Mouse (Mus musculus) heart, postnatal 0 days (tissue): ENCODE measurements around the gene Pdzk1ip1. TPM values are rescaled to one million over a fixed set of nuclear protein-coding genes. Genes with fewer than 3 reads are reported as not detected.

ENCODE experiments used
- ATAC-seq: fragments of 200-750 bp; cut with Nextera tagmentation; 2 replicates; pipeline ENCODE4 v1.8.0; 2017; ENCODE audit warnings: low read depth, moderate number of reproducible peaks, moderate library complexity; ENCODE audit not compliant: insufficient read depth
- DNase-seq: peaks from one replicate; pipeline ENCODE4 v3.0.0-alpha.2; 2016; ENCODE audit warnings: low spot score
- H3K27ac ChIP-seq: fragments of 300-500 bp; sonication (generic); 2 replicates; pipeline ENCODE4 v1.5.1; 2014; ENCODE audit warnings: low read depth, mild to moderate bottlenecking
- H3K27me3 ChIP-seq: fragments of 300-500 bp; sonication (generic); 2 replicates; pipeline ENCODE4 v1.6.1; 2014; ENCODE audit warnings: low read length, mixed read lengths; ENCODE audit not compliant: control insufficient read depth, insufficient read depth
- H3K36me3 ChIP-seq: fragments of 300-500 bp; sonication (generic); replicated peaks from 2 replicates; pipeline ENCODE4 v1.6.1; 2014; ENCODE audit warnings: low read length, mixed read lengths; ENCODE audit not compliant: control insufficient read depth, insufficient read depth
- H3K4me1 ChIP-seq: fragments of 300-500 bp; sonication (generic); 2 replicates; pipeline ENCODE4 v1.6.1; 2014; ENCODE audit warnings: antibody characterized with exemption; ENCODE audit not compliant: control insufficient read depth, insufficient read depth
- H3K4me2 ChIP-seq: fragments of 300-500 bp; sonication (generic); 2 replicates; pipeline ENCODE4 v1.6.1; 2014; ENCODE audit warnings: low read depth, mild to moderate bottlenecking, low read length, moderate library complexity
- H3K4me3 ChIP-seq: fragments of 300-500 bp; sonication (generic); 2 replicates; pipeline ENCODE4 v1.5.1; 2014; ENCODE audit warnings: low read depth, low read length
- H3K9ac ChIP-seq: fragments of 300-500 bp; sonication (generic); replicated peaks from 2 replicates; pipeline ENCODE4 v1.6.1; 2014; ENCODE audit warnings: low read depth, low read length, mixed read lengths
- H3K9me3 ChIP-seq: fragments of 300-500 bp; sonication (generic); replicated peaks from 2 replicates; pipeline ENCODE4 v1.6.1; 2016; ENCODE audit warnings: low read length; ENCODE audit not compliant: control insufficient read depth
- CTCF ChIP-seq: IDR thresholded peaks from 2 replicates; pipeline ENCODE4 v1.5.1; 2016; ENCODE audit warnings: antibody characterized with exemption, control low read depth, low read depth
- EP300 ChIP-seq: IDR thresholded peaks from 2 replicates; pipeline ENCODE4 v1.6.1; 2016; ENCODE audit warnings: antibody characterized with exemption, low read depth
- WGBS: fragments of 180-500 bp; shearing (Covaris S2); extraction: QIAGEN DNeasy Blood & Tissue Kit; methylation state at CpG from one replicate; pipeline ENCODE4 v1.1.7; 2014; 5-methylcytosine and 5-hydroxymethylcytosine counted together
- polyA plus RNA-seq: library from polyadenylated mRNA; unstranded; fragments of >200 nt; fragmentation: Nextera tagmentation; extraction: Ambion mirVana; gene quantifications from 2 replicates; pipeline ENCODE4 v1.2.1, GENCODE M21; 2015
- total RNA-seq: library from RNA; depleted of rRNA; stranded (reverse); fragments of >200 nt; gene quantifications from 2 replicates; pipeline ENCODE4 v1.2.3, GENCODE M21; 2014; ENCODE audit warnings: low replicate concordance

The Pdzk1ip1 gene
- total and polyA plus RNA-seq, 2 experiments from 2014 or later = 0.90 to 4.2 TPM

GRCm38 (mm10) chr4:115075204-115075915, 13.1 kb upstream of the Pdzk1ip1 start:
- Histone ChIP-seq H3K4me1 (0 out of 2 replicates have a peak, but pooled peaks cover 4% of the 10 kb centered on the region), H3K27ac (peak overlapping the region; percentile 82), H3K9me3 (no peaks in the 10 kb centered on the region), H3K27me3 (no peaks in the 10 kb centered on the region), H3K4me3 (no peak overlapping the region), H3K4me2 (no peak overlapping the region), H3K9ac (no peak overlapping the region), H3K36me3 (no peaks in the 10 kb centered on the region)
- 0 out of 2 replicates have a peak, but pooled peaks have one; percentile 63 for TF ChIP-seq EP300
- TF ChIP-seq CTCF = no peak
- ATAC-seq = peak; percentile 74; the same call in 1 of the 2 replicates
- DNase-seq = peak; percentile 81
- 25% methylated on average over 3 of the region's 3 CpGs for WGBS

DNA sequence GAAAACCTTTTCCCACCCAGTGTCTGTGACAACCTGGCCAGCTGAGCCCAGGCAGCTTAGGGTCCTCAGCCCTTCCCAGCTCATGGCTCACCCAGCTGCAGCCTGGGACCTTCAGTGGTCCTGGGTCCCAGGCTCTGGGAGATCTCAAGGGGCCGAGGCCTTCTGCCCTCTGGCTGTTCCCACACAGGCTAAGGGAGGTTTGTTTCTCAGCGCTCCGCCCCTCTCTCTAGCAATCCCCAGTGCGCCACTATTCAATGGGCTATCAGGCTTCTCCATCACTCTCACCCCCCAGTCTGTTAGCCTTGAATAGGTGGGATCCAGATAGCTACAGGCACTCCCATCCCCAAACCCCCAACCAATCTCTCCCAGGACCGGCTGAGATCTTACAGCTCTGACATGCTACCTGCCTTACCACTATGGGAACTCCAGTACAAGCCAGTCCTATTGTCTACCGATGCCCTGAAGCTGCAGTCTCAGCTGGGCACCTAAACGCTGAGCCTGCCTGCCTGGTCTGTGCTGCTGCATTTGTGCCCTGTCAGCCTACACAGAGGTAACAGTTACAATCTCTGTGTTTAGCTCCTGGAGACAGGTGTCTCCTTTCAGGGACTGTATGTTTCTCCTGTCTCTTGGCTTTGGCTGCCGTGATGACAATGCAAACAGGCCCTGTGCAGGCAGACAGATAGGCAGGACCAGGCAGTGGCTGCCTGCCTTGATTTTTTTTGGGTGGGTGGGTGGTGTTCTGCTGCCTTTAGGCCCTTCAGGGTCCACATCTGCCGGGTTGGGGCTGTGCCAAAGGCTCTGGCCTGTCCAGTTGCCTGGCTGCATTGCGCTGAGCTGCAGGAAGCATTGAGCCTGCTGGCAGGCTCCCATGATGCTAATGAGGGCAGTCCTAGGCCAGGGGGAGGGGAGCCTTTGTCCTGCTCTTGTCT, 9.4 kb upstream of the Pdzk1ip1 start:
- no peaks in the 10 kb centered on the region for H3K9me3 ChIP-seq
- ATAC-seq (peak; percentile 57), DNase-seq (no peak)
- H3K4me1 ChIP-seq = 0 out of 2 replicates have a peak, but pooled peaks cover 4% of the 10 kb centered on the region
- no peak overlapping the region for H3K4me3 ChIP-seq
- H3K27me3 ChIP-seq = no peaks in the 10 kb centered on the region
- H3K27ac ChIP-seq = no peak overlapping the region
- no peaks in the 10 kb centered on the region for H3K36me3 ChIP-seq
- 36% methylated on average over 10 of the region's 10 CpGs for WGBS
- H3K9ac ChIP-seq = no peak overlapping the region
- no peak for TF ChIP-seq CTCF
- no peak for TF ChIP-seq EP300
- H3K4me2 ChIP-seq = no peak overlapping the region

- Histone ChIP-seq H3K36me3 (no peaks in the 10 kb centered on the region), H3K27me3 (no peaks in the 10 kb centered on the region), H3K9ac (no peak overlapping the region), H3K4me2 (no peak overlapping the region), H3K27ac (no peak overlapping the region), H3K9me3 (no peaks in the 10 kb centered on the region), H3K4me3 (no peak overlapping the region), H3K4me1 (no peaks in the 10 kb centered on the region)
- DNase-seq = no peak
- TF ChIP-seq CTCF = no peak
- TF ChIP-seq EP300 = no peak
- WGBS = 23% methylated on average over 5 of the region's 5 CpGs
- no peak for ATAC-seq
Observed at GRCm38 (mm10) chr4:115079821-115080349, 8.6 kb upstream of the Pdzk1ip1 start.

DNA sequence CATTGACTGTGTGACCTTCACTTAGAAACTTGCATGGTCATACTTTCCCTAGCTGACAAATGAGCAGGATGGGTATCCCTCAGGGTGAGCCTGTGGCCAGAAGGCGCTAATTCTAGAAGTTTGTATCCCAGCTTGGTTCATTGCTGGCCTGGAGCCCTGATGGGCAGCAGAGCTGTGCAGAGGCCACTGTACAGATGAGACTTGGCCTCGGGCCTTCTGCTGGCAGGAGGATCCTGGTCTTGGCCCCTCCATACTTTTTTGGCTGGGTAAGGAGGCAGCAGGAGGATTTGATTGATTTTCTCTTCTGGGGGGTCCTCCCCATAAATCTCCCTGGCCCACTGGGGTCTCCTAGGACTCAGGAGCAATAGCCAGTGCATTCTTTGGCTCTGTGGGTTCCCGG, 5.5 kb upstream of the Pdzk1ip1 start:
- ATAC-seq = no peak
- H3K9me3 ChIP-seq = no peaks in the 10 kb centered on the region
- TF ChIP-seq EP300 = no peak
- no peak for TF ChIP-seq CTCF
- 72% methylated on average over 3 of the region's 3 CpGs for WGBS
- H3K4me1 ChIP-seq = no peaks in the 10 kb centered on the region
- H3K9ac ChIP-seq = no peak overlapping the region
- H3K27me3 ChIP-seq = 0 out of 2 replicates have a peak, but pooled peaks cover 6% of the 10 kb centered on the region
- H3K27ac ChIP-seq = no peak overlapping the region
- no peak overlapping the region for H3K4me3 ChIP-seq
- H3K4me2 ChIP-seq = no peak overlapping the region
- no peak for DNase-seq
- H3K36me3 ChIP-seq = no peaks in the 10 kb centered on the region

GRCm38 (mm10) chr4:115085522-115086095, 2.9 kb upstream of the Pdzk1ip1 start:
- ATAC-seq = no peak
- WGBS = 18% methylated on average over 6 of the region's 6 CpGs
- TF ChIP-seq CTCF = peak; percentile 96
- TF ChIP-seq EP300 = no peak
- Histone ChIP-seq H3K9me3 (no peaks in the 10 kb centered on the region), H3K27ac (no peak overlapping the region), H3K27me3 (0 out of 2 replicates have a peak, but pooled peaks cover 12% of the 10 kb centered on the region), H3K4me3 (no peak overlapping the region), H3K36me3 (no peaks in the 10 kb centered on the region), H3K4me1 (no peaks in the 10 kb centered on the region), H3K9ac (no peak overlapping the region), H3K4me2 (no peak overlapping the region)
- peak; percentile 34 for DNase-seq
